Mouse (Mus musculus): ENCODE results near the gene Dpp9.

Dpp9 gene

GRCm38 (mm10) chr17:56139858-56140595 is 78.7 kb downstream of the Dpp9 start, which contains the start of gene Sema6b:
Gene Sema6b (minus strand): TSS chr17:56140343.
- peak; percentile 28 for DNase-seq (ENCODE audit: low read depth)

- DNase-seq (ENCODE audit: low read depth) = no peak
These were observed 79.3 kb downstream of the Dpp9 start for GRCm38 (mm10) chr17:56139355-56139754.

GRCm38 (mm10) chr17:56137839-56138613 is 80.7 kb downstream of the Dpp9 start:
- DNase-seq (ENCODE audit: low read depth) = no peak
